Mouse (Mus musculus) heart, postnatal 0 days (tissue): ENCODE measurements around the gene Bglap3.

Source experiments
- CTCF ChIP-seq: IDR thresholded peaks from 2 replicates; pipeline ENCODE4 v1.5.1; 2016; ENCODE audit warnings: antibody characterized with exemption, control low read depth, low read depth
- EP300 ChIP-seq: IDR thresholded peaks from 2 replicates; pipeline ENCODE4 v1.6.1; 2016; ENCODE audit warnings: antibody characterized with exemption, low read depth

- TF ChIP-seq CTCF (no peak), EP300 (peak; percentile 89)
Observed at GRCm38 (mm10) chr3:88336058-88337013, 36.2 kb downstream of the Bglap3 start, which contains the start of the genes Tmem79 and Smg5.
